Mouse (Mus musculus) B cell, adult 67 days (primary cell): ENCODE measurements around the gene Sucnr1. TPM values are rescaled to one million over a fixed set of nuclear protein-coding genes. Genes with fewer than 3 reads are reported as not detected.

ENCODE experiments used
- total RNA-seq, 2 experiments: library from RNA; stranded (reverse); gene quantifications; 4 replicates each; pipeline ENCODE4 v1.2.4; 2023

Gene Sucnr1
- not detected for total RNA-seq

DNA sequence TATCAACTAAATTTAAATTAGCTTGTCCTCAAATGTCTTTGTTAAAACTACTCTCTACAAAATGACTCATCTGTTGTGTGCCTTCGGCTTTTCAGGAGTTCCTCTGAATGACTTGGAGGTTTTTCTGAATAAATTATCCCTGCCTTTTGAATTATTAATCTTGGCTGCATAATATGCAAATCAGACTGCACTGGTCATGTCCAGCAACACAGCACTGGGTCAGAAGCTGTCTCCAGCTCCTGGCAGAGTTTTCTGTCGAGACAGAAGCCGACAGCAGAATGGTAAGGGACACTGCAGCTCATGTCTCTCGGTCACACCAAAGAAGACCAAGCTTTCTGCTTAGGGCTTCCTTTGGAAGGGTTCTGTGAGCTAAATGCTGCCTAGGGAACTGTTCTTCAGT, at the start of gene Sucnr1:
Gene Sucnr1, plus strand, starts transcription at position 222 of the 400 bp plus-strand sequence.

Other genes with a start within 250 kb of the Sucnr1 start
- gene Gm8298, start 220.8 kb upstream of the Sucnr1 start, total RNA-seq, result not detected
- not detected for gene C130079G13Rik, start 156.7 kb upstream of the Sucnr1 start, total RNA-seq
- gene Aadacl2, start 75.1 kb upstream of the Sucnr1 start, total RNA-seq, result not detected
- gene Aadac, start 56.2 kb upstream of the Sucnr1 start, total RNA-seq, result not detected